Mouse (Mus musculus) layer of hippocampus, adult 11-12 months (tissue): ENCODE data around the gene Rpn1.

ENCODE experiments used
- DNase-seq: peaks from one replicate; pipeline ENCODE4 v3.0.0; 2022; ENCODE audit warnings: low spot score

Gene Rpn1

GRCm38 (mm10) chr6:88084278-88085151 is at the start of gene Rpn1:
Gene Rpn1 (plus strand): TSS chr6:88084482.
- peak; percentile 95 for DNase-seq

GRCm38 (mm10) chr6:88037471-88038045 is 46.7 kb upstream of the Rpn1 start:
- no peak for DNase-seq

GRCm38 (mm10) chr6:88039426-88039825 is 44.9 kb upstream of the Rpn1 start:
- no peak for DNase-seq

GRCm38 (mm10) chr6:88041221-88041620 is 43.1 kb upstream of the Rpn1 start:
- DNase-seq: no peak

GRCm38 (mm10) chr6:88042336-88042735 is 41.9 kb upstream of the Rpn1 start:
- no peak for DNase-seq

- no peak for DNase-seq
These were observed 40.1 kb upstream of the Rpn1 start for GRCm38 (mm10) chr6:88044234-88044576.

GRCm38 (mm10) chr6:88044577-88045405 is 39.5 kb upstream of the Rpn1 start, which contains the start of gene Rab7:
Gene Rab7 (minus strand): TSS chr6:88045270.
- peak; percentile 97 for DNase-seq

GRCm38 (mm10) chr6:88045406-88045766 is 38.9 kb upstream of the Rpn1 start:
- no peak for DNase-seq

- no peak for DNase-seq
These were observed 36.4 kb upstream of the Rpn1 start for GRCm38 (mm10) chr6:88047853-88048252.

GRCm38 (mm10) chr6:88049008-88049407 is 35.3 kb upstream of the Rpn1 start:
- DNase-seq: no peak

- no peak for DNase-seq
These were observed 33.1 kb upstream of the Rpn1 start for GRCm38 (mm10) chr6:88051206-88051605.

GRCm38 (mm10) chr6:88053228-88054080 is 30.8 kb upstream of the Rpn1 start:
- DNase-seq: no peak

GRCm38 (mm10) chr6:88054081-88054835 is 30.0 kb upstream of the Rpn1 start:
- DNase-seq: no peak

- no peak for DNase-seq
These were observed 28.6 kb upstream of the Rpn1 start for GRCm38 (mm10) chr6:88055663-88056062.

- no peak for DNase-seq
These were observed 27.4 kb upstream of the Rpn1 start for GRCm38 (mm10) chr6:88056866-88057265.

- DNase-seq: no peak
These were observed 24.4 kb upstream of the Rpn1 start for GRCm38 (mm10) chr6:88059903-88060302.

GRCm38 (mm10) chr6:88060602-88061001 is 23.7 kb upstream of the Rpn1 start:
- DNase-seq: no peak

- no peak for DNase-seq
These were observed 22.9 kb upstream of the Rpn1 start for GRCm38 (mm10) chr6:88061406-88061805.

- DNase-seq: no peak
These were observed 21.9 kb upstream of the Rpn1 start for GRCm38 (mm10) chr6:88062398-88062797.

- DNase-seq: no peak
These were observed 20.1 kb upstream of the Rpn1 start for GRCm38 (mm10) chr6:88064072-88064642.

- peak; percentile 52 for DNase-seq
These were observed 19.2 kb upstream of the Rpn1 start for GRCm38 (mm10) chr6:88065116-88065515.
